Comparison of ENCODE assay signal across 27 mouse cellular contexts in genomic region chr10:22637241-22637640, GRCm38 (mm10). TPM values are rescaled to one million over a fixed set of nuclear protein-coding genes. Genes with fewer than 3 reads are reported as not detected.
"Had no signal": no experiment of that assay in that cellular context is flagged by ENCODE, and none has a peak within 500 bp of the region (broad histone marks: within the 10 kb centered on the region; RNA-seq: fewer than 3 reads in every experiment).

No protein-coding gene starts in this region.

- H3K27ac ChIP-seq: kidney, postnatal 0 days; layer of hippocampus, adult 2 months; left cerebral cortex, adult 2 months; limb, embryonic 15.5 days; liver, embryonic 14.5 days; lung, embryonic 15.5 days; neural tube, embryonic 12.5 days; neural tube, embryonic 15.5 days; stomach, postnatal 0 days had no signal

- H3K36me3 ChIP-seq: limb, embryonic 15.5 days; lung, embryonic 15.5 days; neural tube, embryonic 12.5 days; neural tube, embryonic 15.5 days had no signal

- H3K27me3 ChIP-seq: limb, embryonic 15.5 days; lung, embryonic 15.5 days; neural tube, embryonic 12.5 days; neural tube, embryonic 15.5 days had no signal

- H3K9ac ChIP-seq: limb, embryonic 15.5 days; liver, embryonic 14.5 days; liver, postnatal 0 days; lung, embryonic 15.5 days; neural tube, embryonic 12.5 days; neural tube, embryonic 15.5 days had no signal

- DNase-seq: kidney, adult 2 months; kidney, postnatal 25 days; layer of hippocampus, adult 9-11 months; left cerebral cortex, postnatal 4 days; liver, postnatal 0 days; lung, postnatal 10 days; lung, postnatal 4 days; midbrain, embryonic 14.5 days; right cerebral cortex, adult 18-20 months; right cerebral cortex, postnatal 14 days; right cerebral cortex, postnatal 4 days; thymus, adult 2 months; thymus, postnatal 14 days; thymus, postnatal 4 days had no signal

- H3K4me2 ChIP-seq: limb, embryonic 15.5 days; liver, embryonic 11.5 days; lung, embryonic 15.5 days; midbrain, embryonic 11.5 days; neural tube, embryonic 12.5 days; neural tube, embryonic 15.5 days had no signal

- H3K4me1 ChIP-seq: limb, embryonic 15.5 days; lung, embryonic 15.5 days had no signal

- H3K9me3 ChIP-seq: limb, embryonic 15.5 days; lung, embryonic 15.5 days; neural tube, embryonic 12.5 days; neural tube, embryonic 15.5 days had no signal

- ATAC-seq: liver, postnatal 0 days had no signal

- H3K4me3 ChIP-seq: layer of hippocampus, adult 2 months; left cerebral cortex, adult 2 months; limb, embryonic 15.5 days; lung, embryonic 15.5 days; neural tube, embryonic 12.5 days; neural tube, embryonic 15.5 days had no signal

RNA-seq across cellular contexts. Expression of gene Slc2a12, which starts 7.6 kb away (rescaled TPM):
- total RNA-seq: megakaryocyte progenitor cell, adult 5-6 weeks; megakaryocyte-erythroid progenitor cell, adult 5-6 weeks had no signal
- polyA plus RNA-seq: liver, postnatal 0 days had no signal
